Mouse (Mus musculus) embryonic facial prominence, embryonic 13.5 days (tissue): Measurements from ENCODE around the gene Ceacam16. TPM values are rescaled to one million over a fixed set of nuclear protein-coding genes. Genes with fewer than 3 reads are reported as not detected.

Experiments
- ATAC-seq: fragments of 200-750 bp; cut with Nextera tagmentation; 2 replicates; pipeline ENCODE4 v1.8.0; 2017; ENCODE audit warnings: low read depth; ENCODE audit not compliant: insufficient number of reproducible peaks, insufficient read depth, low FRiP score, low TSS enrichment
- H3K27ac ChIP-seq: fragments of 300-500 bp; sonication (generic); 2 replicates; pipeline ENCODE4 v1.5.1; 2015; ENCODE audit warnings: moderate library complexity, mild to moderate bottlenecking, inconsistent platforms
- H3K27me3 ChIP-seq: fragments of 300-500 bp; sonication (generic); 2 replicates; pipeline ENCODE4 v1.6.1; 2015; ENCODE audit warnings: mild to moderate bottlenecking, inconsistent platforms
- H3K36me3 ChIP-seq: fragments of 300-500 bp; sonication (generic); 2 replicates; pipeline ENCODE4 v1.6.1; 2015; ENCODE audit warnings: mild to moderate bottlenecking, inconsistent platforms
- H3K4me1 ChIP-seq: fragments of 300-500 bp; sonication (generic); 2 replicates; pipeline ENCODE4 v1.6.1; 2015; ENCODE audit warnings: inconsistent platforms
- H3K4me2 ChIP-seq: fragments of 300-500 bp; sonication (generic); 2 replicates; pipeline ENCODE4 v1.6.1; 2015; ENCODE audit warnings: moderate library complexity, mild to moderate bottlenecking, inconsistent platforms
- H3K4me3 ChIP-seq: fragments of 300-500 bp; sonication (generic); 2 replicates; pipeline ENCODE4 v1.5.1; 2015; ENCODE audit warnings: mild to moderate bottlenecking, inconsistent platforms
- H3K9ac ChIP-seq: fragments of 300-500 bp; sonication (generic); 2 replicates; pipeline ENCODE4 v1.6.1; 2015; ENCODE audit warnings: mild to moderate bottlenecking, inconsistent platforms
- H3K9me3 ChIP-seq: fragments of 300-500 bp; sonication (generic); 2 replicates; pipeline ENCODE4 v1.6.1; 2016; ENCODE audit warnings: inconsistent platforms
- WGBS: fragments of 180-500 bp; shearing (Covaris S2); methylation state at CpG from one replicate; pipeline ENCODE4 v1.1.7; 2015; ENCODE audit warnings: mixed read lengths; 5-methylcytosine and 5-hydroxymethylcytosine counted together
- polyA plus RNA-seq: library from polyadenylated mRNA; unstranded; fragments of >200 nt; fragmentation: Nextera tagmentation; extraction: Ambion mirVana; gene quantifications from 2 replicates; pipeline ENCODE4 v1.2.1, GENCODE M21; 2015

The Ceacam16 gene
- polyA plus RNA-seq, 1 experiment from 2014 or later, result not detected

DNA sequence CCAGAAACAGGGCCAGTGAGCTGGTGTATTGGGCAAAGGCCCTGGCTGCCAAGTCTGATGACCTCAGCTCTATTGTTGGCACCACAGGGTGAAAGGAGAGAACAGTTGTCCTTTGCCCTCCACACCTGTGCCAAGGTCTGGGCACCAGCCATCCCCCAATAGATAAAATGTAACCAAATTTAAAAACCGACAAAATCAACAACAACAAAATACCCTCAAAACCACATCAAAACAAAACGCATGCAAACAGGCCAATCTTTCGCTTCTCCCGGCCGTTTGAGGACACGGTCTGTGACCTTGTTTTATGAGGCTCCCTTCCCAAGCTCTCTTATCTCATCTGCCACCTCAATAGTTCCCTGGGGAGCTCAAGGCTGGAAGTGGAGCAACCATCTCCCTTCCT lies 5.4 kb upstream of the Ceacam16 start:
- Histone ChIP-seq H3K9me3 (no peaks in the 10 kb centered on the region), H3K27ac (no peak overlapping the region), H3K4me2 (no peak overlapping the region), H3K9ac (no peak overlapping the region), H3K4me3 (no peak overlapping the region), H3K4me1 (no peaks in the 10 kb centered on the region), H3K36me3 (no peaks in the 10 kb centered on the region), H3K27me3 (no peaks in the 10 kb centered on the region)
- no peak for ATAC-seq
- WGBS, result 89% methylated on average over 6 of the region's 6 CpGs

DNA sequence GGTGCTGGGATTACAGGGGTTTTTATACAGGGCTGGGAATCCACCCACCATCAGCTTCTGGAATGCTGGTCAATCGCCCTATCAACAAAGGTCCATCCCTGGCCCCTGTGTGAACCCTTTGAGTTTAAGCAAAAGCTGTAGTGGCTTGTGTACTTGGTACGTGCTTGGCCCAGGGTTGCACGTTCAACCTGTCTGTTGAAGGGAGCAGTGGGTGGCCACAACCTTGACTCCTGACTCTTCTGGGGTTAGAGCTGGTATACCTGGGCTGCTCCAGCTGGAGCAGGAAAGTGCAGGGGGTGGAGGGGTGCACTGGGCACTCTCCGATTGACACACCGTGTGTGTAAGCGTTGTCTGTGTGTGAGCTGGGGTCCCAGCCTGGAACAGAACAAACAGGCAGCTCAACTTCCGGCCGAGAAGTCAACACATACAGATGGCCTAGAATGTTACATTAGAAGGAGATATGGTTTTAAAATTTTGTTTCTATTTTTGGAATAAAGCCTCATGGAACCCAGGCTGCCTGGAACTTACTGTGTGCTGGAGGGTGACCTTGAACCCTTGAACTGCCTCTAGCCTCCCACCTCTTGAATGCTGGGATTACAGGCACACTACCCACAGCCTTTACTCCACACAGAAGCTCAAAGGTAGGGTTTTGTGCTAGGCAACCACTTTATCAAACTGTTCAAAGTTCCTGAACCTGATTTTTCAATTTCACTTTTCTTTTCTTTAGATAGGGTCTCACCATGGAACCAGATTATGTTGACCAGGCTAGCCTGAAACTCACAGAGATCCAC lies 4.3 kb upstream of the Ceacam16 start:
- 78% methylated on average over 8 of the region's 8 CpGs for WGBS

DNA sequence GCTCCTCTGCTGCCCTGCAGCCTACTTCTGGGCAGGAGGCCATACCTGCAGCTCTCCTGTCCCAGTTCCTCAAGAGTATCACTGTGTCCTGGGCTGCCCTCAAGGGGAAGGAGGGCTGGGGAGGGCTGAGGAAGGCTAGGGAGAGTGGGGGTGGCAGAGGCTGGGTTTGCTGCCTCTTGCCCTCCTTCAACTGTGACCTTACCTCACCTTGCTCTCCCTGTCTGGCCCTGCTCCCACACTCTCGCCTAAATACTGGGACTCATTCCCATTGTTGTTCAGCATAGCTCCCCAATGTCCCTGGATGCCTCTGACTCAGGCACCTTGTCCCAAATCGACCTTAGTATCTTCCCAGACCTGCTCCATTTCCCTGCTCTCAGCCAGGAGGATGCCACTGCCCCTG lies 3.1 kb upstream of the Ceacam16 start:
- ATAC-seq, result no peak
- WGBS, result 38% methylated on average over 2 of the region's 2 CpGs
- H3K4me1 ChIP-seq, result no peaks in the 10 kb centered on the region
- no peak overlapping the region for H3K4me2 ChIP-seq
- no peak overlapping the region for H3K9ac ChIP-seq
- no peaks in the 10 kb centered on the region for H3K9me3 ChIP-seq
- H3K27me3 ChIP-seq, result no peaks in the 10 kb centered on the region
- H3K36me3 ChIP-seq, result no peaks in the 10 kb centered on the region
- H3K27ac ChIP-seq, result no peak overlapping the region
- H3K4me3 ChIP-seq, result no peak overlapping the region

More for the DNA sequence above, 4.3 kb upstream of the Ceacam16 start:
- no peak overlapping the region for H3K27ac ChIP-seq
- H3K4me1 ChIP-seq, result no peaks in the 10 kb centered on the region
- ATAC-seq, result no peak
- H3K27me3 ChIP-seq, result no peaks in the 10 kb centered on the region
- no peak overlapping the region for H3K9ac ChIP-seq
- H3K36me3 ChIP-seq, result no peaks in the 10 kb centered on the region
- H3K4me2 ChIP-seq, result no peak overlapping the region
- no peak overlapping the region for H3K4me3 ChIP-seq
- no peaks in the 10 kb centered on the region for H3K9me3 ChIP-seq

DNA sequence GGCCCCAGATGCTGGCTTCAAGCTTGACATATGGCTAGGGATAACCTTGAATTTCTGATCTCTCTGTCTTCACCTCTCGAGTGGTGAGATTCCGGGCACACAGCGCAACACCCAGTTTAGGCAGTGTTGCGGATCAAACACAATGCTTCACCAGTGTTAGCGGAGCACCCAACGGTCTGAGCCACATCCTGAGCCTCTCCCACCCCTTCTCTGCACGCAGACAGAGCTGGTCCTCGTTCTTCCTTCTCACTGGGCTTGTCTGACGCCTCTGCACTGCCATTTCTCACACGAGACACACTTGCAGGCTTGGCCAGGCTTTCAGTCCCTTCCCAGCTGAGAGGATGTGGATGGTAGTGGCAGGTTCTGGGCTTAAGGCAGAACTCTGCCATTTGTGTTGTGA lies 1.4 kb downstream of the Ceacam16 start:
- H3K4me2 ChIP-seq, result no peak overlapping the region
- no peak overlapping the region for H3K9ac ChIP-seq
- no peaks in the 10 kb centered on the region for H3K4me1 ChIP-seq
- H3K36me3 ChIP-seq, result no peaks in the 10 kb centered on the region
- 77% methylated on average over 10 of the region's 10 CpGs for WGBS
- H3K27me3 ChIP-seq, result no peaks in the 10 kb centered on the region
- no peaks in the 10 kb centered on the region for H3K9me3 ChIP-seq
- ATAC-seq, result no peak
- H3K4me3 ChIP-seq, result no peak overlapping the region
- H3K27ac ChIP-seq, result no peak overlapping the region

DNA sequence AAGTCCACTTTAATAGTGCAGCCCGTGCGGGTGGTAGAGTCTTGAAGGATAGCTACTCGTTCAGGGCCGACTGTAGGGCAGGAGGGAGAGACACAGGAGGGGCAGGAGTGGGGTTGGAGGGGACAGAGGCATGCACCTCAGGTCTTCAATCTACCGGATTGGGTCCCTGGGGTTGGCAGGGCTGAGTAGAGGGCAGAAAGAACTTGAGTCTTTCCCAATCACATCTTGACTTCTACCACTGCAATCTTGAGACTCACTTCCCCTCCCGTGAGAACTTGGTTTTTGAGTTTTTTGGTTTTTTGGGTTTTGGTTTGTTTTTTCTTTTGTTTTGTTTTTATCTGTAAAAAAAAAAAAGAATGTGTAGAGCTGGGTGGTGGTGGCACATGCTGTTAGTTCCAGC lies 4.8 kb downstream of the Ceacam16 start:
- Histone ChIP-seq H3K36me3 (no peaks in the 10 kb centered on the region), H3K4me2 (no peak overlapping the region), H3K4me1 (peaks cover 6% of the 10 kb centered on the region; the same call in 1 of the 2 replicates), H3K9me3 (no peaks in the 10 kb centered on the region), H3K27ac (no peak overlapping the region), H3K27me3 (peaks cover 20% of the 10 kb centered on the region), H3K9ac (no peak overlapping the region), H3K4me3 (no peak overlapping the region)
- WGBS, result 83% methylated on average over 6 of the region's 6 CpGs
- ATAC-seq, result no peak

- ATAC-seq, result no peak
- no peak overlapping the region for H3K4me3 ChIP-seq
- H3K4me2 ChIP-seq, result no peak overlapping the region
- peaks cover 24% of the 10 kb centered on the region for H3K27me3 ChIP-seq
- H3K36me3 ChIP-seq, result no peaks in the 10 kb centered on the region
- H3K9me3 ChIP-seq, result no peaks in the 10 kb centered on the region
- H3K4me1 ChIP-seq, result peaks cover 6% of the 10 kb centered on the region; the same call in 1 of the 2 replicates
- no peak overlapping the region for H3K9ac ChIP-seq
- H3K27ac ChIP-seq, result no peak overlapping the region
- 82% methylated on average over 5 of the region's 5 CpGs for WGBS
These were observed 5.4 kb downstream of the Ceacam16 start for GRCm38 (mm10) chr7:19855663-19856062.

DNA sequence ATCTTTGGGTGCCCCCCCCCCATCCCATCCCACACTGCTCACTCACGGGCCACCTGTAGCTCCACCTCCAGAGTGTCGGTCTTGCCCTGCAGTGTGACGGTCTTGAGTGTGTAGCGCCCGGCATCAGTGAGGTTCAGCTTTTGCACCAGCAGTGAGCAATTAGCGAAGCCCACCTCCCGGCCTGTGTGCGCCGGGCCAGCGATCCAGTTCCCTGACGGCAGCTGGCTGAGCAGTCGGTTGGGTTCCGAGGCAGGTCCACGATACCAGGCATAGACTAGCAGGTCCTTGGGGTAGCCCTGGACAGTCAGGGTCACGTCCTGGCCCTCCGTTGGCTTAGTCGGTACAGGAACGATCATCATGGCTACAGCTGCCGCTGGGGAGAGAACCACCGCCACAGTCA lies 7.6 kb downstream of the Ceacam16 start:
- ATAC-seq, result no peak
- no peak overlapping the region for H3K9ac ChIP-seq
- no peak overlapping the region for H3K27ac ChIP-seq
- no peaks in the 10 kb centered on the region for H3K36me3 ChIP-seq
- H3K4me1 ChIP-seq, result peaks cover 6% of the 10 kb centered on the region; the same call in 1 of the 2 replicates
- WGBS, result 89% methylated on average over 20 of the region's 20 CpGs
- H3K27me3 ChIP-seq, result peaks cover 32% of the 10 kb centered on the region
- H3K9me3 ChIP-seq, result no peaks in the 10 kb centered on the region
- H3K4me2 ChIP-seq, result no peak overlapping the region
- H3K4me3 ChIP-seq, result no peak overlapping the region

DNA sequence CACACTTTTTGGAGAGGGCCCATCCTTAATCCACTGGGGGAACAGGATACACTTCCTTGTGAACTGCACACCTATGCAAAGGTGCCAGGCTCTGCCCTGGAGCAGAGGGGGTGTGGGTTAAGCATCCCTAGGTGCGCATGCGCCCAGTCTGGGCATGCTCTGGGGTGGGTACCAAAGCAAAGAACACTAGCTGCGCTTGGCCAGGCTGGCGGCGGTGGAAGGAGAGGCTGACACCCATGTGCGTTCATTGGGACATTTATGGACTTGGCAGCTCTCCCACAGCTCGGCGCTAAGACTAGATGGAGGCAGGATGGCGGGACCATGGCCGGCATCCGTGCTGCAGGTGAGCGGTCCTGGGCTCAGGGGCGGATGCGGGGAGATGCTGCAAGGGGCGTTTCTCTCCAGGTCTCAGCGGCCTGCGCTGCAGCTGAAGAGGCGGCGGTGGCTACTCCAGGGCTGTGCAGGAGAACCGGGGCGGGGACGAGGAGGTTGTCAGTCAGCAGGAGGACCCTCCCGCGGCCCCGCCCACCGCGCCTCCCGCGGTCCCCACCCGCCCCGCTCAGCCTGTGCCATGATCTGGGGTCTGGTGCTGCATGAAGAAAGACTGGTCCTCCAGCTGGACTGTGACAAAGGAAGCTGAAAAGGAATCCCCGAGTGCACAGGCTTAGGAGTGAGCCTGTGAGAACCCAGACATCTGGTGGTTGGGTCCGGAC lies 9.1 kb downstream of the Ceacam16 start, which contains the start of gene Gm19345:
Gene Gm19345 (plus strand): TSS at position 146 of the 713 bp plus-strand sequence.
- H3K9me3 ChIP-seq, result no peaks in the 10 kb centered on the region
- peaks cover 41% of the 10 kb centered on the region for H3K27me3 ChIP-seq
- H3K9ac ChIP-seq, result peak within 1 kb of the TSS; percentile 66
- WGBS, result 3% methylated on average over 33 of the region's 33 CpGs
- no peaks in the 10 kb centered on the region for H3K36me3 ChIP-seq
- H3K4me1 ChIP-seq, result peaks cover 10% of the 10 kb centered on the region; the same call in 1 of the 2 replicates
- ATAC-seq, result peak; percentile 63; the same call in 1 of the 2 replicates
- peak within 1 kb of the TSS; percentile 34 for H3K4me3 ChIP-seq
- H3K27ac ChIP-seq, result no peak within 1 kb of the TSS
- H3K4me2 ChIP-seq, result peak within 1 kb of the TSS; percentile 60

DNA sequence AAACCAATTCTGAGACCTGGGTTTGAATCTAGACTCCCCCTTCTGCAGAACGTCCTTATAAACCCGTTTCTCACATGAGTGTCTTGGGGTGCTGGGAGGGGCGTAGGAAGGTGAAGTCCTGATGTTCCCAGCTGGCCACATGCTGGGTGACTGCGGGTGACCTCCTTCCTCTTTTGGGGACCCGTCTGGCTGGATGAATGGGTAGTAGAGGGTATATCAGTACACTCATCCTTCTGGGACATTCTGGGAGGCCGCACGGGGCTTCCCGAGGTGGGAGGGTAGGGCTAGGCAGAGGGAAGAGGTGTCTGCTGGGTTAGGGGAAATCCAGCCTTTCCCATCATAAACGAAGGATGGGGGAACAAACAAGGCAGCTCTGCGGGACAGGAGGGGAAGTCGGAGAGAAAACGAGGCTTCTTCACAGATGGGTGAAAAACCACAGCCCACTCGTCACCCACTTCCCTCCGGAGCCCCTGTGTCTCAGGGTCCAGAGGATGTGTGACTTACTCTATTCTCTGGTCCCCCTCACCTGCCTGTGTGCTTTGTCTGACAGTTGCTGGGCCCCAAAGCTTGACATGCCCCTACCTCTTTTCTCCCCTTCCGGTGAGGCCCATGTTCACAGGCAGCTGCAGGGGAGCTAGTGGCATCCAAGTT lies 16.5 kb downstream of the Ceacam16 start:
- no peaks in the 10 kb centered on the region for H3K9me3 ChIP-seq
- 60% methylated on average over 15 of the region's 15 CpGs for WGBS
- H3K36me3 ChIP-seq, result no peaks in the 10 kb centered on the region
- no peak overlapping the region for H3K4me2 ChIP-seq
- H3K27me3 ChIP-seq, result peaks cover 39% of the 10 kb centered on the region
- no peak overlapping the region for H3K27ac ChIP-seq
- H3K4me3 ChIP-seq, result no peak overlapping the region
- no peak overlapping the region for H3K9ac ChIP-seq
- H3K4me1 ChIP-seq, result peaks cover 5% of the 10 kb centered on the region; the same call in 1 of the 2 replicates
- no peak for ATAC-seq

- WGBS, result 3% methylated on average over 11 of the region's 11 CpGs
- H3K4me2 ChIP-seq, result no peak overlapping the region
- no peak overlapping the region for H3K4me3 ChIP-seq
- peaks cover 36% of the 10 kb centered on the region for H3K27me3 ChIP-seq
- H3K4me1 ChIP-seq, result peaks cover 5% of the 10 kb centered on the region; the same call in 1 of the 2 replicates
- no peaks in the 10 kb centered on the region for H3K9me3 ChIP-seq
- no peak overlapping the region for H3K27ac ChIP-seq
- H3K36me3 ChIP-seq, result no peaks in the 10 kb centered on the region
- 0 out of 2 replicates have a peak overlapping the region, but pooled peaks have one; percentile 16 for H3K9ac ChIP-seq
- ATAC-seq, result peak; percentile 66; the same call in 1 of the 2 replicates
These were observed 17.5 kb downstream of the Ceacam16 start for GRCm38 (mm10) chr7:19843561-19843960.

DNA sequence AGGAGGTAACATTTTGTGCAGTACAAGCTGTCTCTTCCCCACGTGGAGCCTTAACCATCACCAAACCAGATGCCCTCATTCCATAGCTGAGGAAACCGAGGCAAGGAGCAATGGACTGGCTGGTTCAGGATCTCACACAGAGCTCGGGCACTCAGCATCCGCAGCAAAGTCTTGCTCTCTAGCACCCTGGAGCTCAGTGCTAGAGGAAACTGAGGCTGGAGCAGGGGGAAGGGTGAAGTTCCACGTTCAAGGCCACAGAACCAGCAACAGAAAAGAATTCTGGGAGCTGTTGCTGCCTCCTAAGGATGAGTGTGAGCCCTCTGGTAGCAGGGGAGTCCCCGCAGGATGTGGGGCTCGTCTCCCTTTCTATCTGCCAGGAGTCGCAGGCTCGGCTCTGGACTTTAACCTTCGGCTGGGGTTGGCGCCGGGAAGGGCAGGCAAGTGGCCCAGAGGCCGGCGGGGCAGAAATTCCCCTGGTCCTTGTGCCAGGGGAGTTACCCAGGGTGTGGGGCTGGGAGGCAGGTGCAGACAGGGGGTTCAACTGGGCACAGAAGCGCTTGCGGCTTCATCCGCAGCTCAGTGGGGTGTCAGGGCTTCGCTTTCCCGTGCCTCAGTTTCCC lies 18.1 kb downstream of the Ceacam16 start:
- H3K9ac ChIP-seq, result 0 out of 2 replicates have a peak overlapping the region, but pooled peaks have one; percentile 16
- no peak for ATAC-seq
- H3K27ac ChIP-seq, result no peak overlapping the region
- H3K4me2 ChIP-seq, result no peak overlapping the region
- H3K27me3 ChIP-seq, result peaks cover 33% of the 10 kb centered on the region
- H3K9me3 ChIP-seq, result no peaks in the 10 kb centered on the region
- H3K4me1 ChIP-seq, result peaks cover 5% of the 10 kb centered on the region; the same call in 1 of the 2 replicates
- no peak overlapping the region for H3K4me3 ChIP-seq
- no peaks in the 10 kb centered on the region for H3K36me3 ChIP-seq
- WGBS, result 26% methylated on average over 19 of the region's 19 CpGs
